Mouse (Mus musculus) liver, adult (tissue): ENCODE measurements around the gene AC124502.3.

Experiments used
- GATA4 ChIP-seq: IDR thresholded peaks from 2 replicates; pipeline ENCODE4 v1.6.1; 2014; ENCODE audit warnings: mild to moderate bottlenecking, low read length; ENCODE audit not compliant: insufficient replicate concordance

The AC124502.3 gene

DNA sequence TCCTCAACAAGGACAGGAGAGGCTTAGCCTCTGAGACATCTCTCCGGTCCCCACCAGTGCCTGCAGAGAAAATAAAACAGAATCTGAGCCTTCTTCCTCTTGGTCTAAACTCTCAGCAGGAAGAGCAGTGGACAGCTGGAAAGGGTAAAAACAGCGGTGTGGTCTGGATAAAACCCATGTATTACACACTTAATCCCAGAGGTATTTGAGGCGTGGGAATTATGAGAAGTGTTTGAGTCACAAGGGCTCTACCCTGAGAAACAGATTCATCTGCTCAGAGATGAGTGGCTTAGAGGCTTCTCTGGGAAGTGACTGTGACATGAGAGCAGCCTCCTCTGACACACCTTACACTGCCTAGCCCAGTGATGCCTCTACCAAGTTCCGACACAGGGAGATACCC is 21.1 kb upstream of the AC124502.3 start:
- TF ChIP-seq GATA4: no peak

DNA sequence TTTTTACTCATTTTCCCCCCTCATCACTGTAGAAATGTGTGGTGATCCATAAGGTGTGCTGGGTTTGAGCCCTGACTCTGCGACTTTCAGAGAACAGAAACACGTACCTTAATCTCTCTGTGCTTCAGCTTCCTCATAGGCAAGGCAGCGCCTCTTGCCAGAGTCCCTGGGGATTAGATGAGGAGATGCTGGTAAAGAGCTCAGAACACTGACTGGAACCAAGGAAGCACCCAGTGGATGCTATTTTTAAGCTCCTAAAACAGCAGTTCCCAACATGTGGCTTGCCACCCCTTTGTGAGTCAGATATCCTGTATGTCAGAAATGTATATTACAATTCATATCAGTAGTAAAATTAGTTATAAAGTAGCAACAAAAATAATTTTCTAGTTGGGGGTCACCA is 20.5 kb upstream of the AC124502.3 start:
- no peak for TF ChIP-seq GATA4

DNA sequence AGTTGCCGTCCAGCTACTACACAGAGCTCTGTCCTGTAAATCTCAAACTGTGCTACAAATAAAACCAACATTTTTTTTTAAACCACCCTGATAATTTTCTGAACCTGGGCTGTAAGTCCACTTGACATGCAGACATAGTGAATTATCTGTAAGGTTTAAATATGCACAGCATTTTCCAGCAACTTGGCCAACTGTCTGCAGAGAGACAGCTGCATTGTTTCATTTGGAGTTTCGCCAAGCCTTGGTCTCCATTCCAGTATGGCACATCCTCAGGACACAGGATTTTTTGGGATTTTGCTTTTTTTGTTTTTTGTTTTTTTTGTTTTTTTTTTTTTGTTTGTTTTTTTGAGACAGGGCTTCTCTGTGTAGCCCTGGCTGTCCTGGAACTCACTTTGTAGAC is 17.3 kb upstream of the AC124502.3 start:
- no peak for TF ChIP-seq GATA4

DNA sequence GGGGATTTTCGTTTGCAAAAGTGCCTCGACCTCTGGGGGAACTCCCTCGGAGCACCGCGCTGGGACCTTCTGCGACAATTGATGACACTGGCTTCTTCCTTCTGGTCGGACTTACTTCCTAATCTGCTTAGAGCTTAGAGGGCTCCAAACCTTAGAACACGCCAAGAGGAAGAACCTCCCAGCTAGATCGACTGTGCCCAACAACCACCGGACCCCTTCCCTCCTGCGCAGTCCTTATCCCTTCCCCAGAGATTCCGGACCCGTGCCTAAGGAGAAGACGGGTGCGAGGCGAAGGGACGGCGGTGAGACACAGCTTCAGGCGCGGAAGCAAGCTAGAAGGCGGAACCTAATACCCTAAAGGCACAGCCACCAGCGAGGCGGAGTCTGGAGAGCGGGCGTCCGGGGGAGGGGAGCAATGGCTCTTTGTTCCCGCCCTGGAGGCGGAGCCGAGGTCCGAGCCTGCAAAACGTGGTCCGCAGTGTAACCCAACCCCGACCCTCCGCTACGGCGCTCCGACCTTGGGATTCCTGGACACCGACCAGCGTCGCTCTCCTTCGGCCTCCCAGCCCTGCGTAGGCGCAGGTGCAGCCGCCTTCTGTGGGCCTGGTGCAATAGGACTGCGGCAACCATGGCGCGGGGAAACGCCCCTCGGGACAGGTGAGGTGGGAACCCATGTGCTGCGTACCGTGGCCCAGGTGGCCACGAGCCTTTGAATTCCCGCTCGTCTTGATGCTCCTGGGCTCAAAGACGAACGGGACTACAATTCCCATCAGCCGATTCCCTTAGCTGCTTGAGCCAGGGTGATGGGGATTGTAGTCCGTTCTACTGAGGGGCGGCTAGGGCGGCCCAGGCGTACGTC is 14.8 kb upstream of the AC124502.3 start, which contains the start of gene Slc29a2:
Gene Slc29a2, plus strand, starts transcription at position 240 of the 859 bp plus-strand sequence.
- TF ChIP-seq GATA4: no peak

DNA sequence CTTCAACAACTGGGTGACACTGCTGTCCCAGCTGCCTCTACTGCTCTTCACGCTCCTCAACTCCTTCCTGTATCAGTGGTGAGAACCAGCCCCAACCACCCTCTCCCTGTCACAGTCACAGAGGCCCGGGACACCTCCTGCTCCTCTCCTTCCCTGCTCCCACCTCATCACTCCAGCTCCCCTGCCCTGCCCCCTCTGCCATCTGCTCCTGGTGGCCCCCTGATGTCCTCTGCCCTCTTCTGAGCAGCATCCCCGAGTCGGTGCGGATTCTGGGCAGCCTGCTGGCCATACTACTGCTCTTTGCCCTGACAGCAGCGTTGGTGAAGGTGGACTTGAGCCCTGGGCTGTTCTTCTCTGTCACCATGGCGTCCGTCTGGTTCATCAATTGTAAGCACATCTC is 12.6 kb upstream of the AC124502.3 start:
- no peak for TF ChIP-seq GATA4

DNA sequence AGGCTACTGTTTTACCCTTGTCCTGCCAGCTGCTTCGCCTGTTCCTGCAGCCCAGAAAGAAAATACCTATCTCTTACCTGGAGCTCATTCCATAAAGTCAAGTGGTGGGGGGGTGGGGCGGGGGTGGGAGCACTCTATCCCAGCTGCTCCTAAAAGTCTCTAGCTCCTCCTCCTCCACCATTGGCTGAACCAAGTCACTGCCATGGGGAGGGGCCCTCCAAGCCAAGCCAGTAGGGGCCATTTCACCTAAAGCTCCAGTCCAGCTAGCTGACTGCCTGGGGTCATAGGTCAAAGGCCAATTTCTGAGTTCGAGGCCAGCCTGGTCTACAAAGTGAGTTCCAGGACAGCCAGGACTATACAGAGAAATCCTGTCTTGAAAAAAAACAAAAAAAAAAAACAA is 6.0 kb upstream of the AC124502.3 start:
- no peak for TF ChIP-seq GATA4

DNA sequence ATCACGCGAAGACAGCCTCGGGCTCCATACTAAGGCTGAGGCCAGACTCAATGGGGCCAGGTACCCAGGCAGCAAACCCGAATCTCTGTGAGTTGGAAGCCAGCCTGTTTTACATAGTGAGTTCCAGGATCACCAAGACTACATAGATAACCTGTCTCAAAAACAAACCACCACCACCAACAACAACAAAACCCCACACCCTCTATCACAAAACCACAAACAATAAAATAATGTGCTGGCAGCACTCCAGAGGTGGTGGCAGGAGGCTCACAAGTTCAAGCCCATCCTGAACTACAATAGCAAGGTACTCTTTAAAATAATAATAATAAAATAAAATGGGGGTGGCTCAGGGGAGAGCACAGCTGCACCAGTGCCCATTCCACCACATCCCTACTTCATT is 2.1 kb upstream of the AC124502.3 start:
- TF ChIP-seq GATA4: no peak

DNA sequence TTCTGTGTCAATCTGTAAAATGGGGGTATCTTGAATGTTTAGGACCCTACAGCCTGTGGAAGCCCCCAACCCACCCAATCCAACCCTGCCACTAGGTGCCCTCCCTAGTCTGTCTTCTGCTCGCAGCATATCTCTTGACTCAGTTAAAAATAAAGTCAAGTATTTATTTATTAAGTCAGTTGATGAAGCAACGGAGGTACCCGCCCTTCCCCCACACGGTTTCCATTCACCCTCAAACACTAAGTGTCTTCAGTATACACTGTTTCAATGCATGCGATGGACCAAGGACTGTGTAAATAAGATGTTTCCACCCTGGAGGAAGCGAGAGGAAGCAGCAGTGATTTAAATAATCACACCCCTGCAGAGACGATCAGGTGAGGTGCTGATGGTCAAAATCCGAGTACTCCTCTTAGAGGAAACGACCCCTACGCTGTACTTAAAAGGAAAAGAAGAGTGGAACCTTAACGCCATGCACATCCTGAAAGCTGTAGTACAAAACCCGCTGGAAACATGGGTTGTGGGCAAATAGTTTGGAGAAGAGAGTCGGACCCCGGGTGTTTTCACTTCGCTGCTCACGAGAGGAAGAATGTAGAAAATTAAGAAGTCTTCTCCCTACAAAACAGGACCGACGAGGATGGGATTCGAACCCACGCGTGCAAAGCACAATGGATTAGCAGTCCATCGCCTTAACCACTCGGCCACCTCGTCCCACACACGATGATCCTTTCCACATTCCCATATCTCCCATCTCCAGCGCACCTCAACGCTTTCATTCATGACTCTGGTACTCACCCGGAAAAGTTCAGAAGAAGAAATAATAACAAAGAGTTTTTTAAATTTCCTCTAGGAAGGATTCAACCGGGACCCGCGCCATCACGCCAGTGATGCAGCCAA is 766 bp upstream of the AC124502.3 start:
- TF ChIP-seq GATA4: no peak

DNA sequence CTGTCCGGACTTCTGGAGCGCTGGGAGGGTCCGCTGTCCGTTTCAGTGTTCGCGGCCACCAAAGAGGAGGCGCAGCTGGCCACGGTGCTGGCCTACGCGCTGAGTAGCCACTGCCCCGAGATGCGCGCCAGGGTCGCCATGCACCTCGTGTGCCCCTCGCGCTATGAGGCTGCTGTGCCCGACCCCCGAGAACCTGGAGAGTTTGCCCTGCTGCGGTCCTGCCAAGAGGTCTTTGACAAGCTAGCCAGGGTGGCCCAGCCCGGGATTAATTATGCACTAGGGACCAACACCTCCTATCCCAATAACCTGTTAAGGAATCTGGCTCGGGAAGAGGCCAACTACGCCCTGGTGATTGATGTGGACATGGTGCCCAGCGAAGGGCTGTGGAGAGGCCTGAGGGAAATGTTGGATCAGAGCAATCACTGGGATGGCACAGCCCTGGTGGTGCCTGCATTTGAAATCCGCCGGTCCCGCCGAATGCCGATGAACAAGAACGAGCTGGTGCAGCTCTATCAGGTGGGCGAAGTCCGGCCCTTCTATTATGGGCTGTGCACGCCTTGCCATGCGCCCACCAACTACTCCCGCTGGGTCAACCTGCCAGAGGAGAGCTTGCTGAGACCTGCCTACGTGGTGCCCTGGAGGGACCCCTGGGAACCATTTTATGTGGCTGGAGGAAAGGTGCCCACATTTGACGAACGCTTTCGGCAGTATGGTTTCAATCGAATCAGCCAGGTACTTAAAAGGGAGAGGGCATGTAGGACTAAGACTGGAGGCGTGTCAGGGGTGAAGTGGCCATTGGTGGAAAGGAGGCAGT is 817 bp downstream of the AC124502.3 start:
- no peak for TF ChIP-seq GATA4

DNA sequence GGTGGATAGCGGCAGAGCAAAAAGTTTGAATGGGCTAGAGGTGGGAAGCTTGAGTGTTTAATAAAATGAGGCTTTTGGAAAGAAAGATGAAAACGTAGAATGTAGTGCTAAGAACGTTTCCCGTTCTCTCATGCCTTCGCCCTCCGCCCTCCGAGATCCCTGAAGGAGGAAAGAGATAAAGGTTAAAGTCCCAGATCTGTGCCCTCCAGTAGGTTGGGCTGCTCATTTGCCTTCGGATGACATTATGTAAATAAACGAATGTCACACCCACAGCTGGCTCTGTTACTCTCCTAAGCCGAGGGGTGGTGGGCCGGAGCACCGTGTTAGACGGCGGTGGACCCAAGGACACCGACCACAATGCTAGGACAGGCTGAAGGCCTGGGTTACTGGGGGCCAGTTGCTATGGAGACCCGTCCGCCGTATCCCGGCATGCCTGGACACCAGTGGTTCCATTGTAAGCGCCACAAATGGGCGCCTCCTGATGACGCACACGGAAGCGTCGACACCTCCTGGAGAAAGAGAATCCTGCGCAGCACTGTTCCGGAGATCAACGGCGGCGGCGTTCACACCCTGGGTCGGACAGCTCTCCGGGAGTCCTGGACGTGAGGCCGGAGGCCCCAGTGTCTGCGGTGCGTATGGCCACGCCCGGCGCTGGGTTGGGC is 2.3 kb downstream of the AC124502.3 start, which contains the start of gene Brms1:
Gene Brms1, plus strand, starts transcription at position 493 of the 662 bp plus-strand sequence.
- TF ChIP-seq GATA4: no peak; the same call in 1 of the 2 replicates

DNA sequence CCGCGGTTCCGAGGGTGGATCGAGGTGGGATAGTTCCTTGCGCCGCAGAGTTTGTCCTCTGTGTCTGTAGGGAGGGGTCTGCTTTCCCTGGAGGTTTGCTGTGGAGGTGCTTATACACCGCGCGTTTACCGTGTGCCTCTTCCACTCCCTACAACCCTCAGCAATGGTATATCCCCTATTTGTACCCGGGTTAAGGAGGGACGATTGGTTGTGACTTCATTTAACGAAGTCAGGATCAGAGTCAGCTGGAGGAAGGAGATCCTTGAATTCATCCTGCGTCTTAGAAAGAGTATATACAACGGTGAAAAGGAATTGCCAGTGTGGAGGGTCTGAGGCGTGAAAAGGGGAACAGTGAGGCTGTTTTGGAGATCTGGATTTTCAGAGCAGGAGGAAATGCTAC is 2.9 kb downstream of the AC124502.3 start:
- no peak for TF ChIP-seq GATA4

DNA sequence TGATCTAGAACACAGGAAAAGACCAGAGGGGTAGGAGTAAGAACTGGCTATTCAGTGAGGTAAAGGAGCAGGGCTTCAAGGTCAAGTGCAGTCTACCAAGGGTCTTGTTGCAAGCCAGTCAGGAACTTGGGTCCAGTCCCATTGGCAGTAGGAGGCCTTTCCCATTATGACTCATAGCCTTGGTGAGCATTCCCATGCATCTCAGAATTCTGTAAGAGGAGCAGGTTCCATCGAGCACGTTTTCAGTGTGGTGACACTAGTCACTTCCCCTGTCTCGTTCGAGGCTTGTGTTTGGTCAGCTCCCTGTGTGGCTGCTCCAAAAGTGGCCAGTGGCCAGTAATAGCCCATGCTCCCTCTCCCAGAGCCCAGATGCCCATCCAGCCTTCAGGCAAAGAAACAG is 6.8 kb downstream of the AC124502.3 start:
- no peak for TF ChIP-seq GATA4

DNA sequence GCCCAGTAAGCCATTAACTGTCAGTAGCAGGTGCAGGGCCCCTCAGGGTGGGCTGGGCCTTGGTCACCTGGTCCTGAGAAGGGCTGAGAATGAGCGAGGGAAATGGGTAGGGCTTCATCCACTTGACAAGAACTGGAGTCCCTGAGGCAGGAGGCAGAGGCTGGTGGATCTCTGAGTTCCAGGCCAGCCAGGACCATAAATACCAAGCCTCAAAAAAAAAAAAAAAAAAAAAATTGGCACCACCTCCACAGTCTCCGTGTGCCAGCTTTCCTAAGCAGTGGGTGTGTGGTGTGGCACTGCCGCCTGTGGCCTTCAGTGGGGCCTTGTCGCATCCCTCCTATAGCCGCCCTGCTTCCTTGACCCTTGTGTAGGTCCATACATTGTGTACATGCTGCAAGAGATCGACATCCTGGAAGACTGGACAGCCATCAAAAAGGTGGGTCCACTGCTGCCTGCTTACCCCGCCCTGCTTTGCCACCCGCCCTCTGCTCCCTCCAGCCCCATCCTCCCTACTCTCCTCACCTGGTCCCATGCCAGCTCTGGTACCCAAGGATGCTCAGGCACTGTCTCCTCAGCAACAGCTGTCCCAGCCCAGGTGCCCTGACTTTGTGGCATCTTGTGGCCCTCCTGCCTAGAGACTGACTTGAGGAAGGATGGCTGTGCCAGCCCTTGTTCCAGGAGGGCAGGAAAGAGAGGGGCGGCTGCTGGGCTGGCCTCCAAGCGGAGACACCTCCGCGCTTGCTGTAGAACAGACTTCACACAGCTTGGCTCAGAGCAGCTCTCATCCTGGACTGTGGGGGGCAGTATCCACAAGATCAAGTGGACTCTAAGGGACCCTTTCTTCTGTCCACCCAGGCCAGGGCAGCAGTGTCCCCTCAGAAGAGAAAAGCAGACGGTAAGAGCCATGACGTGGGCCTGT is 9.7 kb downstream of the AC124502.3 start:
- no peak for TF ChIP-seq GATA4
